Mouse (Mus musculus) forebrain, embryonic 13.5 days (tissue): ENCODE results near the gene A430078G23Rik. TPM values are rescaled to one million over a fixed set of nuclear protein-coding genes. Genes with fewer than 3 reads are reported as not detected.

Experiments used
- polyA plus RNA-seq: library from polyadenylated mRNA; unstranded; fragments of >200 nt; fragmentation: Nextera tagmentation; extraction: Ambion mirVana; gene quantifications from 2 replicates; pipeline ENCODE4 v1.2.1, GENCODE M21; 2015

A430078G23Rik gene
- polyA plus RNA-seq, 1 experiment from 2014 or later = 0.23 TPM

Other genes with a start within 250 kb of the A430078G23Rik start
- gene Insr, start 73.8 kb upstream of the A430078G23Rik start, polyA plus RNA-seq = 51.3 and 53.5 TPM in 2 replicates
- gene Arhgef18, start 39.6 kb downstream of the A430078G23Rik start, polyA plus RNA-seq = 11.1 and 11.7 TPM in 2 replicates
- 3.9 and 4.8 TPM in 2 replicates for gene Pex11g, start 114.3 kb downstream of the A430078G23Rik start, polyA plus RNA-seq
- gene Tex45, start 117.4 kb downstream of the A430078G23Rik start, polyA plus RNA-seq = 0.10 TPM in 1 of 2 replicates, not detected in the other
- gene Zfp358, start 139.7 kb downstream of the A430078G23Rik start, polyA plus RNA-seq = 67.2 and 72.0 TPM in 2 replicates
- 68.5 and 68.7 TPM in 2 replicates for gene Mcoln1, start 147.0 kb downstream of the A430078G23Rik start, polyA plus RNA-seq
- 20.3 and 23.8 TPM in 2 replicates for gene Pnpla6, start 162.0 kb downstream of the A430078G23Rik start, polyA plus RNA-seq
- 1.6 and 2.3 TPM in 2 replicates for gene C330021F23Rik, start 214.6 kb downstream of the A430078G23Rik start, polyA plus RNA-seq
- gene Camsap3, start 233.9 kb downstream of the A430078G23Rik start, polyA plus RNA-seq = 19.5 and 19.9 TPM in 2 replicates